Mouse (Mus musculus) limb, embryonic 14.5 days (tissue): ENCODE measurements around the gene Tmem95. TPM values are rescaled to one million over a fixed set of nuclear protein-coding genes. Genes with fewer than 3 reads are reported as not detected.

ENCODE experiments used
- ATAC-seq: fragments of 200-750 bp; cut with Nextera tagmentation; 2 replicates; pipeline ENCODE4 v1.8.0; 2017; ENCODE audit warnings: low read depth, moderate number of reproducible peaks, moderate TSS enrichment; ENCODE audit not compliant: low FRiP score
- DNase-seq: peaks from one replicate; pipeline ENCODE4 v3.0.0-alpha.2; 2015; ENCODE audit warnings: low spot score
- H3K27ac ChIP-seq: fragments of 300-500 bp; sonication (generic); replicated peaks from 2 replicates; pipeline ENCODE4 v1.5.1; 2014; ENCODE audit warnings: low read depth, mild to moderate bottlenecking, low read length, moderate library complexity, mixed read lengths
- H3K27me3 ChIP-seq: fragments of 300-500 bp; sonication (generic); 2 replicates; pipeline ENCODE4 v1.6.1; 2014; ENCODE audit warnings: low read length, mixed read lengths; ENCODE audit not compliant: control insufficient read depth, insufficient read depth
- H3K36me3 ChIP-seq: fragments of 300-500 bp; sonication (generic); 2 replicates; pipeline ENCODE4 v1.6.1; 2014; ENCODE audit warnings: mild to moderate bottlenecking, low read length, moderate library complexity, mixed read lengths; ENCODE audit not compliant: control insufficient read depth, insufficient read depth
- H3K4me1 ChIP-seq: fragments of 300-500 bp; sonication (generic); 2 replicates; pipeline ENCODE4 v1.6.1; 2014; ENCODE audit warnings: antibody characterized with exemption, low read length, mixed read lengths; ENCODE audit not compliant: control insufficient read depth, insufficient read depth
- H3K4me2 ChIP-seq: fragments of 300-500 bp; sonication (generic); replicated peaks from 2 replicates; pipeline ENCODE4 v1.6.1; 2014; ENCODE audit warnings: low read depth, mild to moderate bottlenecking, low read length, moderate library complexity; ENCODE audit not compliant: severe bottlenecking
- H3K4me3 ChIP-seq: fragments of 300-500 bp; sonication (generic); replicated peaks from 2 replicates; pipeline ENCODE4 v1.5.1; 2014; ENCODE audit warnings: low read length
- H3K9ac ChIP-seq: fragments of 300-500 bp; sonication (generic); 2 replicates; pipeline ENCODE4 v1.6.1; 2014; ENCODE audit warnings: mild to moderate bottlenecking, low read depth, low read length, moderate library complexity; ENCODE audit not compliant: severe bottlenecking
- H3K9me3 ChIP-seq: fragments of 300-500 bp; sonication (generic); 2 replicates; pipeline ENCODE4 v1.6.1; 2016; ENCODE audit warnings: low read length; ENCODE audit not compliant: control insufficient read depth
- POLR2A ChIP-seq: fragments of 200-500 bp; IDR thresholded peaks from 2 replicates; pipeline ENCODE4 v1.8.0; 2012; ENCODE audit warnings: inconsistent platforms, mild to moderate bottlenecking, moderate library complexity, borderline replicate concordance; ENCODE audit not compliant: insufficient read depth, insufficient read length; ENCODE audit errors: extremely low read depth
- WGBS: fragments of 180-500 bp; shearing (Covaris S2); extraction: QIAGEN DNeasy Blood & Tissue Kit; methylation state at CpG from one replicate; pipeline ENCODE4 v1.1.7; 2014; 5-methylcytosine and 5-hydroxymethylcytosine counted together
- polyA plus RNA-seq, 2 experiments: library from polyadenylated mRNA; depleted of rRNA in 1 of 2; stranded (reverse) in 1 of 2; unstranded in 1 of 2; fragments of >200 nt; fragmentation: Nextera tagmentation in 1 of 2; extraction: Ambion mirVana in 1 of 2; gene quantifications; 2 replicates each; pipeline versions ENCODE4 v1.2.1 to v1.2.3; 2012 to 2014

The Tmem95 gene
- polyA plus RNA-seq, 2 experiments = not detected

GRCm38 (mm10) chr11:69886907-69887635, 9.3 kb upstream of the Tmem95 start:
- H3K9me3 ChIP-seq = no peaks in the 10 kb centered on the region
- no peaks in the 10 kb centered on the region for H3K4me1 ChIP-seq
- TF ChIP-seq POLR2A = no peak
- no peaks in the 10 kb centered on the region for H3K36me3 ChIP-seq
- no peak overlapping the region for H3K27ac ChIP-seq
- no peaks in the 10 kb centered on the region for H3K27me3 ChIP-seq
- H3K4me2 ChIP-seq = no peak overlapping the region
- ATAC-seq = no peak
- WGBS = 71% methylated on average over 8 of the region's 8 CpGs
- no peak overlapping the region for H3K9ac ChIP-seq
- no peak for DNase-seq
- no peak overlapping the region for H3K4me3 ChIP-seq

GRCm38 (mm10) chr11:69884663-69885062, 6.8 kb upstream of the Tmem95 start:
- H3K27me3 ChIP-seq = no peaks in the 10 kb centered on the region
- no peaks in the 10 kb centered on the region for H3K36me3 ChIP-seq
- 84% methylated on average over 8 of the region's 8 CpGs for WGBS
- TF ChIP-seq POLR2A = no peak
- H3K9me3 ChIP-seq = no peaks in the 10 kb centered on the region
- H3K9ac ChIP-seq = no peak overlapping the region
- H3K4me2 ChIP-seq = no peak overlapping the region
- ATAC-seq (no peak), DNase-seq (no peak)
- no peak overlapping the region for H3K27ac ChIP-seq
- H3K4me3 ChIP-seq = no peak overlapping the region
- peaks cover 8% of the 10 kb centered on the region for H3K4me1 ChIP-seq

- DNase-seq (no peak), ATAC-seq (no peak)
- Histone ChIP-seq H3K4me2 (no peak overlapping the region), H3K27me3 (no peaks in the 10 kb centered on the region), H3K9ac (no peak overlapping the region), H3K27ac (no peak overlapping the region), H3K4me1 (peaks cover 12% of the 10 kb centered on the region), H3K4me3 (no peak overlapping the region), H3K9me3 (no peaks in the 10 kb centered on the region), H3K36me3 (no peaks in the 10 kb centered on the region)
- no peak for TF ChIP-seq POLR2A
- WGBS = 74% methylated on average over 9 of the region's 9 CpGs
These were observed 6.4 kb upstream of the Tmem95 start for GRCm38 (mm10) chr11:69884240-69884639.

GRCm38 (mm10) chr11:69883527-69884151, 5.8 kb upstream of the Tmem95 start:
- Histone ChIP-seq H3K4me1 (peaks cover 18% of the 10 kb centered on the region), H3K27me3 (no peaks in the 10 kb centered on the region), H3K4me3 (no peak overlapping the region), H3K9me3 (no peaks in the 10 kb centered on the region), H3K4me2 (no peak overlapping the region), H3K27ac (no peak overlapping the region), H3K9ac (no peak overlapping the region), H3K36me3 (no peaks in the 10 kb centered on the region)
- 87% methylated on average over 8 of the region's 8 CpGs for WGBS
- DNase-seq = no peak
- no peak for TF ChIP-seq POLR2A
- ATAC-seq = no peak

GRCm38 (mm10) chr11:69883066-69883465, 5.2 kb upstream of the Tmem95 start:
- H3K36me3 ChIP-seq = no peaks in the 10 kb centered on the region
- WGBS = 54% methylated on average over 4 of the region's 4 CpGs
- H3K27ac ChIP-seq = no peak overlapping the region
- DNase-seq (no peak), ATAC-seq (no peak)
- H3K4me2 ChIP-seq = no peak overlapping the region
- H3K4me3 ChIP-seq = no peak overlapping the region
- H3K9ac ChIP-seq = no peak overlapping the region
- no peaks in the 10 kb centered on the region for H3K9me3 ChIP-seq
- no peak for TF ChIP-seq POLR2A
- H3K4me1 ChIP-seq = peaks cover 19% of the 10 kb centered on the region
- H3K27me3 ChIP-seq = no peaks in the 10 kb centered on the region
